Mouse (Mus musculus) MN1 (cell line): ENCODE data around the gene Gm14435.
"Not testable (repeated sequence)": the region's sequence is repeated elsewhere in the genome, so short reads cannot be mapped to it uniquely, and the experiment has no call there.

Experiments used
- DNase-seq: peaks from one replicate; pipeline ENCODE4 v3.0.0-alpha.2; 2016; ENCODE audit warnings: low spot score

The Gm14435 gene

GRCm38 (mm10) chr2:176423294-176423693, at the start of gene Gm14435:
Gm14435 (plus strand) TSS chr2:176423594.
- DNase-seq = not testable (repeated sequence)
